Mouse (Mus musculus) testis, adult 2 months (tissue): ENCODE results near the gene Ltbp4.

ENCODE experiments used
- CTCF ChIP-seq: fragments of 200-500 bp; IDR thresholded peaks from 2 replicates; pipeline ENCODE4 v1.5.1; 2012; ENCODE audit warnings: low read depth, mild to moderate bottlenecking, inconsistent platforms, low read length, moderate library complexity; ENCODE audit not compliant: control insufficient read depth, insufficient read depth, insufficient replicate concordance
- POLR2A ChIP-seq: fragments of 200-500 bp; IDR thresholded peaks from 2 replicates; pipeline ENCODE4 v1.6.1; 2012; ENCODE audit warnings: low read depth, mild to moderate bottlenecking, inconsistent platforms, low read length, moderate library complexity; ENCODE audit not compliant: control insufficient read depth

DNA sequence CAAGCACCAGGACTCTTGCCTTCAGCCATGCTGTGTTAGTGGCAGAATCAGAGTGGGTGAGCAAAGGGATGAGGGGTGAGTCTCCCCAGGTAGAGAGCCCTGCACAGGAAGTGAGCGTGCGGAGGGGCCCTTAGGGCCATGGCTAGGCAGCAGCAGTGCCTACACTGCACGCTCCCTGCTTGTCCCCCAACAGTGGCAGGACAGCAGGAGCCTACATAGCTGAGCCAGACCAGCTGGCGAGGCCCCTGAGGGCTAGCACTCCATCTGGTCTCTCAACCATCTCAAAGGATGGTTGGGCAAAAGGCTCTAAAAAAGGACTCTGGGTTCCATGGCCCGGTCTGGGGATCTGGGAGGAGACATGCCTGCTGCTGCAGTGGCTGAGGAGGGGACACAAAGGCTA, 46.6 kb upstream of the Ltbp4 start:
- TF ChIP-seq CTCF (no peak), POLR2A (no peak)
